In genomic region chr12:69241771-69242431, GRCm38 (mm10) we compare ENCODE assay signal across 8 mouse cellular contexts. TPM values are rescaled to one million over a fixed set of nuclear protein-coding genes. Genes with fewer than 3 reads are reported as not detected.
DNase-seq lines count a peak whose midpoint lies in the region; ATAC-seq lines count a peak whose summit lies in the region.

No protein-coding gene starts in this region.

- under 1% methylated on average over 62 of the region's 64 CpGs for WGBS in embryonic facial prominence, embryonic 15.5 days
- 1% methylated on average over 57 of the region's 64 CpGs for WGBS in kidney, embryonic 14.5 days

- peak overlapping the region; percentile 79 for H3K4me3 ChIP-seq in embryonic facial prominence, embryonic 15.5 days (replicated peaks)
- peak overlapping the region; percentile 70 for H3K4me3 ChIP-seq in kidney, embryonic 14.5 days (ENCODE audit: low read length)

- peak; percentile 81 for ATAC-seq in embryonic facial prominence, embryonic 15.5 days (ENCODE audit: insufficient number of reproducible peaks, low FRiP score, low TSS enrichment, low read depth)
- peak; percentile 97 for ATAC-seq in kidney, embryonic 14.5 days (ENCODE audit: low FRiP score, low TSS enrichment)

- peaks cover 5% of the 10 kb centered on the region for H3K4me1 ChIP-seq in embryonic facial prominence, embryonic 15.5 days
- H3K4me1 ChIP-seq in kidney, embryonic 14.5 days (ENCODE audit: control insufficient read depth, insufficient read depth, low read length), result peaks cover 9% of the 10 kb centered on the region; the same call in 1 of the 2 replicates

- no peaks in the 10 kb centered on the region for H3K36me3 ChIP-seq in embryonic facial prominence, embryonic 15.5 days
- no peaks in the 10 kb centered on the region for H3K36me3 ChIP-seq in kidney, embryonic 14.5 days (ENCODE audit: control insufficient read depth, insufficient read depth, low read length)

- no peaks in the 10 kb centered on the region for H3K27me3 ChIP-seq in embryonic facial prominence, embryonic 15.5 days
- no peaks in the 10 kb centered on the region for H3K27me3 ChIP-seq in kidney, embryonic 14.5 days (ENCODE audit: control insufficient read depth, insufficient read depth, low read length)

- H3K9me3 ChIP-seq in embryonic facial prominence, embryonic 15.5 days (replicated peaks), result no peaks in the 10 kb centered on the region
- no peaks in the 10 kb centered on the region for H3K9me3 ChIP-seq in kidney, embryonic 14.5 days (ENCODE audit: control insufficient read depth, low read length)

- peak overlapping the region; percentile 71 for H3K9ac ChIP-seq in embryonic facial prominence, embryonic 15.5 days
- peak overlapping the region; percentile 85 for H3K9ac ChIP-seq in kidney, embryonic 14.5 days (ENCODE audit: low read depth, low read length)

- peak overlapping the region; percentile 74 for H3K4me2 ChIP-seq in embryonic facial prominence, embryonic 15.5 days (replicated peaks)
- H3K4me2 ChIP-seq in kidney, embryonic 14.5 days (replicated peaks; ENCODE audit: low read depth, low read length), result peak overlapping the region; percentile 65

- DNase-seq in 3134 (ENCODE audit: extremely low read depth, insufficient read length, low spot score) (peak; percentile 80), liver (peak; percentile 69)
- peak; percentile 43 to 53 for DNase-seq in adrenal gland, postnatal 4 days (ENCODE audit: low spot score in 2 of 2)
- DNase-seq in heart, adult 9 months (ENCODE audit: low spot score in 2 of 2), result peak; percentile 62 to 77
- peak; percentile 5 to 16 for DNase-seq in monocyte, adult 2 months (ENCODE audit: low read depth in 1 of 2, low spot score in 2 of 2)
- DNase-seq in spleen, postnatal 36 days (ENCODE audit: low spot score in 2 of 2), result peak; percentile 52 to 57

- peak overlapping the region; percentile 86 for H3K27ac ChIP-seq in embryonic facial prominence, embryonic 15.5 days (replicated peaks)
- peak overlapping the region; percentile 64; the same call in 1 of the 2 replicates for H3K27ac ChIP-seq in kidney, embryonic 14.5 days (ENCODE audit: low read depth, low read length)

RNA-seq across cellular contexts. Expression of gene Klhdc1, which starts 0.9 kb away (rescaled TPM):
- 10 to 100 TPM; 12.6 to 12.8 TPM for total RNA-seq in adrenal gland, postnatal 4 days (2021)
- polyA plus RNA-seq in embryonic facial prominence, embryonic 15.5 days (2015; fragmentation: Nextera tagmentation; extraction: Ambion mirVana), result 10.2 and 11.1 TPM in 2 replicates
- polyA plus RNA-seq in kidney, embryonic 14.5 days (2014; fragmentation: Nextera tagmentation; extraction: Ambion mirVana), result 4.6 and 5.7 TPM in 2 replicates

RNA-seq across cellular contexts. Expression of gene Pole2, which starts 13.9 kb away (rescaled TPM):
- 1 to 10 TPM; 9.7 TPM for total RNA-seq in adrenal gland, postnatal 4 days (2021)
- 20.1 and 22.3 TPM in 2 replicates for polyA plus RNA-seq in embryonic facial prominence, embryonic 15.5 days (2015; fragmentation: Nextera tagmentation; extraction: Ambion mirVana)
- polyA plus RNA-seq in kidney, embryonic 14.5 days (2014; fragmentation: Nextera tagmentation; extraction: Ambion mirVana), result 32.1 and 39.0 TPM in 2 replicates

RNA-seq across cellular contexts. Expression of gene Gm49384, which starts 37.8 kb away (rescaled TPM):
- 1 to 10 TPM; 8.5 to 9.2 TPM for total RNA-seq in adrenal gland, postnatal 4 days (2021)
- polyA plus RNA-seq in embryonic facial prominence, embryonic 15.5 days (2015; fragmentation: Nextera tagmentation; extraction: Ambion mirVana), result 17.5 and 20.8 TPM in 2 replicates
- 29.8 and 35.0 TPM in 2 replicates for polyA plus RNA-seq in kidney, embryonic 14.5 days (2014; fragmentation: Nextera tagmentation; extraction: Ambion mirVana)

RNA-seq across cellular contexts. Expression of gene Dnaaf2, which starts 43.7 kb away (rescaled TPM):
- total RNA-seq in adrenal gland, postnatal 4 days (2021), result 1 to 10 TPM; 1.9 to 2.0 TPM
- polyA plus RNA-seq in embryonic facial prominence, embryonic 15.5 days (2015; fragmentation: Nextera tagmentation; extraction: Ambion mirVana), result 11.0 and 14.2 TPM in 2 replicates
- 8.6 and 10.5 TPM in 2 replicates for polyA plus RNA-seq in kidney, embryonic 14.5 days (2014; fragmentation: Nextera tagmentation; extraction: Ambion mirVana)

RNA-seq across cellular contexts. Expression of gene Gm49383, which starts 45.0 kb away (rescaled TPM):
- total RNA-seq in adrenal gland, postnatal 4 days (2021), result 1 to 10 TPM; 7.2 to 9.2 TPM
- polyA plus RNA-seq in embryonic facial prominence, embryonic 15.5 days (2015; fragmentation: Nextera tagmentation; extraction: Ambion mirVana), result 24.5 and 26.0 TPM in 2 replicates
- polyA plus RNA-seq in kidney, embryonic 14.5 days (2014; fragmentation: Nextera tagmentation; extraction: Ambion mirVana), result 33.4 and 37.1 TPM in 2 replicates

Comparison
In these comparisons a context has a peak if more than half of its experiments do, and no peak if none do; other contexts are left out.
1. Peak in every context shown above with its lines: DNase-seq, ATAC-seq, H3K4me3 ChIP-seq and H3K27ac ChIP-seq.
2. DNase-seq: peak in every context shown above with its lines; median percentile 80 in 3134; 70 in heart, adult 9 months; 69 in liver; 54 in spleen, postnatal 36 days; 48 in adrenal gland, postnatal 4 days; 10 in monocyte, adult 2 months.